Mouse (Mus musculus): ENCODE data around the gene Apobec3. TPM values are rescaled to one million over a fixed set of nuclear protein-coding genes. Genes with fewer than 3 reads are reported as not detected.
"Not testable (repeated sequence)": the region's sequence is repeated elsewhere in the genome, so short reads cannot be mapped to it uniquely, and the experiment has no call there.

The Apobec3 gene
- total RNA-seq, 2 experiments from 2014 or later = 4.4 to 4.7 TPM

DNA sequence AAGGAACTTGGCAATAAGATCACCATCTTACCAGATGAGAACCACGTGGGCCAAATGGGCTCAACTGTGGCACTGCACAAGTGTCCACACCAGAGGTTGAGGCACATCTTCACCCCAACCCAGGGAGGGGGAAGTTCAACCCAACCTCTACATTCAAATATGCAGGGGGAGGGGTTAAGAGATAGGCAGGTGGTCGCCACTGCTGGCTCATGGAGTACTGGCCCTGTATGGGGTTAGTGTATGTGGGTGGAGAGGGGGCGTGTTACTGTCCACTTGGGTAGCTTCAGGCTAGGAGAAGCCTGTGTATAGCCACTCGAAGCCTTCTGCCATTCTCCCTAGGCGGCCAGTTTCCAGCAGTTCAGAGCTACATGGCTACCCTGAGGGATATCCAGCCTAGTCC lies 24.7 kb downstream of the Apobec3 start:
- intact Hi-C loops (cut with DNase I) = loop anchor here (10.0 kb wide), 1 partner anchor 161 kb away; no protein-coding TSS in a partner anchor
- no peak for DNase-seq (ENCODE audit: extremely low spot score in 1 of 2, low spot score in 2 of 2)

DNA sequence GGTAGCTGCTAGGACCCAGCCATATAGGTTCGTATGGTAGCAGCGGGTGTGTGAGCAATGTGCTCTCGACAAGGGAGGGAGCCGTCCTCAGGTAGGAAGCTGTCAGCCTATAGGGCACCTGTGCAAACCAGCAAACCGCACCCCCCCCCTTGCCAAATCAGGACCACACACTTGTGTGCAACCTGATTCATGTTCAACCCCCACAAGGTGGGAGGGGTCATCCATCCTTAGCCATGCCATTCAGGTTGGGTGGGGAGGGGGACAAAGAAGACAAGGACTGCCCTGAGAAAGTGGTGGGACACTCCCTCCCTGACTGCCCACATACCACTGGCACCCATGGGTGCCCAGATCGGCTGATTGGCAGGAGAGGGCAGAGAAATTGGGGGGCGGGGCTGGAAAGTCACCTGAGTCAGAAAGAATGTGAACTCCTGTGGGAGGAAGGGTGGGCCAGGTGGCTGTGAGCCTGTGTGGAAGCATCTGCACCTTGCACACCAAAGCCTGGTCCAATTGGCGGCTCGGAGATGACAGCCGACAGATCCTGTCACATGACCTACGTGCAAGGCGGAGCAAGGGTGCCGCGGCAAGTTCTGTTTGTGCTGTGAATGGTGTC lies 25.8 kb downstream of the Apobec3 start:
- intact Hi-C loops (cut with DNase I) = loop anchor here (10.0 kb wide), 1 partner anchor 162 kb away; no protein-coding TSS in a partner anchor
- DNase-seq (ENCODE audit: extremely low spot score in 1 of 2, low spot score in 2 of 2) = no peak

DNA sequence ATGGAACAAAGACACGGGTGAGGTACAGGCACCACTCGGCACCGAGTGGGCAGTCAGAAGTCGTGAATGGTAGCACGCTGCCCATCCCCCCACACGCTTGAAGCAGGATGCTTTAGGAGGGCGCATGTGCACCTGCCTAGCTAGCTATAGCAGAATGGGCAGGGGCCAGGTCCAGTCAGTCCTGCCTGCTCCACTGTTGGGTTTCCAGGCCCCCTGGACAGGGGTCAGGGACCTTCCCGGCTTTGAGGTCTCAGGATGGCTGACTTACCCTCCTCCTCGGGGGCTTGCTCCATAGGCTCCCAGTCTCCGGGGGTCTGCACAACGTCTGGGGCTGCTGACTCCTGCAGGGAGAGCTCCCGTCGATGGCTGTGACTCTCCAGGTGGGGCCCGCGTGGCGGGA lies 27.0 kb downstream of the Apobec3 start:
- no peak for DNase-seq (ENCODE audit: extremely low spot score in 1 of 2, low spot score in 2 of 2)
- intact Hi-C loops (cut with DNase I) = loop anchor here (10.0 kb wide), 1 partner anchor 164 kb away; no protein-coding TSS in a partner anchor

- intact Hi-C loops (cut with DNase I) = loop anchor here (10.0 kb wide), 1 partner anchor 165 kb away; no protein-coding TSS in a partner anchor
- no peak for DNase-seq (ENCODE audit: extremely low spot score in 1 of 2, low spot score in 2 of 2)
Measured at GRCm38 (mm10) chr15:79919787-79920186, 28.3 kb downstream of the Apobec3 start.

GRCm38 (mm10) chr15:79926856-79927416 lies 35.5 kb downstream of the Apobec3 start:
- no peak for DNase-seq (ENCODE audit: extremely low spot score in 1 of 2, low spot score in 2 of 2)
- intact Hi-C loops (cut with DNase I) = no loop called here

- DNase-seq (ENCODE audit: extremely low spot score in 1 of 2, low spot score in 2 of 2) = peak; percentile 83 to 96
- intact Hi-C loops (cut with DNase I) = no loop called here
Measured at GRCm38 (mm10) chr15:79927637-79928122, 36.2 kb downstream of the Apobec3 start.

- DNase-seq (ENCODE audit: extremely low spot score in 1 of 2, low spot score in 2 of 2) = no peak
- intact Hi-C loops (cut with DNase I) = no loop called here
Measured at GRCm38 (mm10) chr15:79928316-79928715, 36.9 kb downstream of the Apobec3 start.

- intact Hi-C loops (cut with DNase I) = no loop called here
Measured at GRCm38 (mm10) chr15:79928736-79929135, 37.3 kb downstream of the Apobec3 start.

DNA sequence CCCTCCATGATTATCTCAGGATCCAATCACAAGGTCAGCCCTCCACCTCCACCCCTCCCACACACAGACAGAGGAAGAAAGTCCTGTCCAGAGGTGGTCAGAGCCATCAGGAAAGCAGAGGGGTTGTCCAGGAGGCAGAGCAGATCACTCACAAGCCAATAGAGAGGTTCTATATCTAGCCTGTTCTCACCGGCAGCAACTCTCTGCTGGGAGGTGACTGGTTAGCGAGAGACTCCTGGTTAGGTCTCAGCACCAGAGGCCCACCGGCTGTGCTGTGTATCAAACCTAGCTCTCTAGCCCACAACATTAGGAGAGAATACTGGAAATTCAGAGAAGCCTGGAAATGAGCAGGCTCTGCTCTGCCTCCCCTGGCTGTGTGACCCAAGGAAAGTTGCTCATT lies 38.3 kb downstream of the Apobec3 start:
- DNase-seq (ENCODE audit: extremely low spot score in 1 of 2, low spot score in 2 of 2) = no peak
- intact Hi-C loops (cut with DNase I) = no loop called here

More at GRCm38 (mm10) chr15:79928736-79929135, 37.3 kb downstream of the Apobec3 start:
- no peak for DNase-seq (ENCODE audit: extremely low spot score in 1 of 2, low spot score in 2 of 2)

- DNase-seq (ENCODE audit: extremely low spot score in 1 of 2, low spot score in 2 of 2) = no peak
- intact Hi-C loops (cut with DNase I) = no loop called here
Measured at GRCm38 (mm10) chr15:79931496-79932141, 40.2 kb downstream of the Apobec3 start.

GRCm38 (mm10) chr15:79932323-79932987 lies 41.0 kb downstream of the Apobec3 start:
- intact Hi-C loops (cut with DNase I) = no loop called here
- DNase-seq (ENCODE audit: extremely low spot score in 1 of 2, low spot score in 2 of 2) = peak; percentile 61 to 92

- DNase-seq (ENCODE audit: extremely low spot score in 1 of 2, low spot score in 2 of 2) = no peak
- intact Hi-C loops (cut with DNase I) = no loop called here
Measured at GRCm38 (mm10) chr15:79933052-79933669, 41.7 kb downstream of the Apobec3 start.

- no peak for DNase-seq (ENCODE audit: extremely low spot score in 1 of 2, low spot score in 2 of 2)
- intact Hi-C loops (cut with DNase I) = no loop called here
Measured at GRCm38 (mm10) chr15:79933670-79934514, 42.4 kb downstream of the Apobec3 start.

DNA sequence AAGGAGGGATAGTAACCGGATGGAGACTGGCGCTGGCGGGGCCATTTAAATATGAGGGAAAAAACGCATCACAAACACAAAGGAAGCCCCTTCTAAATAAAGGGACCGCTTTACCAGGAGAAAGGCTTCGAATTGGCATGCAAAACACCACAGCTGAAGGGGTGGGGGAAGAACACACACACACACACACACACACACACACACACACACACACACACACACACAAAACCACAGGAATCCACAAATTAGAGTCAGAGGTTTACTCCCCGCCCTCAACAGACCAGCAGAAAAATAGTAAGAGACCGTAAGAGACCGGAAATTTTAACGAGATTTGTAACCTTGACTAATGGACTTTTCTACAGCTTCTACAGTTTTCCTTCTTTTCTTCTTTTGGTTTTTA lies 43.3 kb downstream of the Apobec3 start:
- intact Hi-C loops (cut with DNase I) = no loop called here
- DNase-seq (ENCODE audit: extremely low spot score in 1 of 2, low spot score in 2 of 2) = no peak

GRCm38 (mm10) chr15:79935654-79936373 lies 44.4 kb downstream of the Apobec3 start:
- DNase-seq (ENCODE audit: extremely low spot score in 1 of 2, low spot score in 2 of 2) = no peak
- intact Hi-C loops (cut with DNase I) = no loop called here

DNA sequence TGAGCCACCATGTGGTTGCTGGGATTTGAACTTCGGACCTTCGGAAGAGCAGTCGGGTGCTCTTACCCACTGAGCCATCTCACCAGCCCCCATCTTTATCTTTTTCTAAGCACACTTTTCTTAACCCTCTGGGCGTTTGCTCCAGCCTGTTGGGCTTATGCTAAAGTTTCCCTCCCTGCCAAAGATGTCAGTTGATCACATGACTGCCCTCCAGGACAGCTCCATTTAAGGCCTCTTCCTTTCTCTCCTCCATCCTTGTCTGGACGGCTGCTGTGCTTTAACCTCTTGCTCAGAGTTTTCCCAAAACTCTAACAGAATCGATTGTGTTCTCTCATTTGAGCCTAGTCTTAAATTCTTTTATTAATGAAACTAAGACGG lies 44.9 kb downstream of the Apobec3 start:
- DNase-seq (ENCODE audit: extremely low spot score in 1 of 2, low spot score in 2 of 2) = no peak
- intact Hi-C loops (cut with DNase I) = no loop called here

DNA sequence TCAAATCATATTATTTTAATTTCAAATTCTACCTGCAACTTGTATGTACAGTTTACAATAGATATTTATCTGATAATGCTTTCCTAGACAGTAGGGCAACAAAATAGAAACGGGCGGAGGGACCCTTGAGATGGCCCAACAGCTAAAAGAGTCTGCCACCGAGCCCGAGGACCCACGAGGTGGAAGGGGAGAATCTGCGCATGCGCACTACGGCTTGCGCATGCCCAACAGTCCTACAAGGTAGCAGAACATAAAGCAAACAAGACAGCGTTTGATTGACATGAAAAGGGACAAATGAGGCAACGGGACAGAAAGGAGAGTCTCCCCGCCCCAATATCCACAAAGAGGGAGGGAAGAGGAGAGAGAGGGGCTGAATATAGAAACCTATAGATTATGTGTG lies 47.6 kb downstream of the Apobec3 start:
- intact Hi-C loops (cut with DNase I) = no loop called here
- DNase-seq (ENCODE audit: extremely low spot score in 1 of 2, low spot score in 2 of 2) = no peak

DNA sequence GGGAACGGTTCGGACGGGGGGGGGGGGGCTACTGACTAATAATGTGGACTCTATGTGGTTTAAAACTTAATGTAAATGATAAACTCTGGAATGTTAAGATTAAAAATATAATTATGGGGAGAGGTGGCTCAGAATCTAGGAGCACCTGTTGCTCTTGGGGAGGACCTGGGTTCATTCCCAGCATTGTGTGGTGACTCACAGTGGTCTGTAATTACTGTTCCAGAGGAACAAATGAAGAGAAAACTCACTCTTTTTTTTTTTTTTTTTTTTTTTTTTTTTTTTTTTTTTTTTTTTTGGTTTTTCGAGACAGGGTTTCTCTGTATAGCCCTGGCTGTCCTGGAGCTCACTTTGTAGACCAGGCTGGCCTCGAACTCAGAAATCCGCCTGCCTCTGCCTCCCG lies 48.0 kb downstream of the Apobec3 start:
- DNase-seq (ENCODE audit: extremely low spot score in 1 of 2, low spot score in 2 of 2); intact Hi-C loops (cut with DNase I): not testable (repeated sequence)

Data from left cerebral cortex, postnatal 10 days (tissue).